13 mouse cellular contexts compared by ENCODE assay signal in genomic region chr15:11858411-11858810, GRCm38 (mm10). TPM values are rescaled to one million over a fixed set of nuclear protein-coding genes. Genes with fewer than 3 reads are reported as not detected.
"Had no signal": no experiment of that assay in that cellular context is flagged by ENCODE, and none has a peak within 500 bp of the region (broad histone marks: within the 10 kb centered on the region; RNA-seq: fewer than 3 reads in every experiment).

No protein-coding gene starts in this region.

- DNase-seq: lung, adult 18-20 months; lung, embryonic 14.5 days; lung, postnatal 10 days; lung, postnatal 4 days; midbrain, embryonic 14.5 days; retina, postnatal 1 day; right cerebral cortex, postnatal 14 days; spleen, adult 18-20 months; thymus, adult 18-20 months; thymus, postnatal 25 days; thymus, postnatal 4 days had no signal

RNA-seq across cellular contexts. Expression of gene Npr3, which starts 48.7 kb away (rescaled TPM):
- total RNA-seq: megakaryocyte, adult 5-6 weeks; megakaryocyte-erythroid progenitor cell, adult 5-6 weeks had no signal
